Mouse (Mus musculus): ENCODE measurements around the gene Hspg2.
"Not testable (repeated sequence)": the region's sequence is repeated elsewhere in the genome, so short reads cannot be mapped to it uniquely, and the experiment has no call there.

Hspg2 gene

GRCm38 (mm10) chr4:137580299-137580698, 111.7 kb downstream of the Hspg2 start:
- no peak for DNase-seq

- DNase-seq, result peak in 1 of 2 experiments; percentile 42
These were observed 113.2 kb downstream of the Hspg2 start for GRCm38 (mm10) chr4:137581815-137582214.

GRCm38 (mm10) chr4:137589095-137589494, 120.5 kb downstream of the Hspg2 start:
- DNase-seq, result not testable (repeated sequence)

GRCm38 (mm10) chr4:137589586-137589985, 121.0 kb downstream of the Hspg2 start:
- no peak for DNase-seq

- DNase-seq, result no peak
These were observed 122.4 kb downstream of the Hspg2 start for GRCm38 (mm10) chr4:137590961-137591360.

- peak; percentile 99 to 100 for DNase-seq
These were observed 125.3 kb downstream of the Hspg2 start, which contains the start of gene Usp48 for GRCm38 (mm10) chr4:137593601-137594495. TSS of gene Usp48 (plus strand) at chr4:137593755.

GRCm38 (mm10) chr4:137594496-137595270, 126.1 kb downstream of the Hspg2 start:
- DNase-seq, result no peak

GRCm38 (mm10) chr4:137597098-137597630, 128.6 kb downstream of the Hspg2 start:
- no peak for DNase-seq

GRCm38 (mm10) chr4:137598577-137598976, 130.0 kb downstream of the Hspg2 start:
- no peak for DNase-seq

- no peak for DNase-seq
These were observed 135.0 kb downstream of the Hspg2 start for GRCm38 (mm10) chr4:137603449-137604171.

- no peak for DNase-seq
These were observed 138.5 kb downstream of the Hspg2 start for GRCm38 (mm10) chr4:137607023-137607422.

GRCm38 (mm10) chr4:137609281-137609680, 140.7 kb downstream of the Hspg2 start:
- DNase-seq, result no peak

- DNase-seq, result peak; percentile 28
These were observed 141.1 kb downstream of the Hspg2 start for GRCm38 (mm10) chr4:137609702-137610101.

GRCm38 (mm10) chr4:137610256-137610655, 141.7 kb downstream of the Hspg2 start:
- no peak for DNase-seq
